ENCODE assay signal across 12 mouse cellular contexts in the genomic region with DNA sequence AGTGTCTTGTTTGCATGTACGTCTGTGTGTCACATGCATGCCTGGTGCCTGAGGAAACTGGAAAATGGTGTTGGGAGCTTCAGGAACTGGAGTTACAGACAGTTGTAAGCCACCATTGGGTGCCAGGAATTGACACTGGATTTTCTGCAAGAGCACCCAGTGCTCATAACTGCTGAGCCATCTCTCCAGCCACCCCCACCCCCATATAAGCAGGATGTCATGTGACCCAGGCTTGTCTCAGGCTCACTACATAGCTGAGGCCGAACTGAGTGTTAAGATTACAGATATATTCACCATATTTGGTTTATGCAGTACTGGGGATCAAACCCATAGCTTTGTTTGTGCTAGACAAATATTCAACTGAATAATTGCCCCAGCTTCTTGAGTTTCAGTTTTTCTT.
"Had no signal": no experiment of that assay in that cellular context is flagged by ENCODE, and none has a peak within 500 bp of the region (broad histone marks: within the 10 kb centered on the region; RNA-seq: fewer than 3 reads in every experiment).

No protein-coding gene starts in this region.

- H3K27ac ChIP-seq: limb, embryonic 13.5 days; liver, embryonic 14.5 days; midbrain, embryonic 15.5 days; neural tube, embryonic 13.5 days had no signal

- H3K4me3 ChIP-seq: limb, embryonic 13.5 days; midbrain, embryonic 15.5 days; neural tube, embryonic 13.5 days had no signal

- DNase-seq: kidney, postnatal 14 days; left cerebral cortex, postnatal 4 days; lung, adult 18-20 months; lung, postnatal 36 days; right cerebral cortex, postnatal 14 days; thymus, postnatal 25 days had no signal

- H3K4me2 ChIP-seq: limb, embryonic 13.5 days; midbrain, embryonic 11.5 days; midbrain, embryonic 15.5 days; neural tube, embryonic 13.5 days had no signal

- H3K27me3 ChIP-seq: limb, embryonic 13.5 days; midbrain, embryonic 15.5 days; neural tube, embryonic 13.5 days had no signal

- H3K9ac ChIP-seq: limb, embryonic 13.5 days; liver, embryonic 14.5 days; midbrain, embryonic 15.5 days; neural tube, embryonic 13.5 days had no signal

- H3K36me3 ChIP-seq: midbrain, embryonic 15.5 days; neural tube, embryonic 13.5 days had no signal

- H3K9me3 ChIP-seq: limb, embryonic 13.5 days; midbrain, embryonic 15.5 days; neural tube, embryonic 13.5 days had no signal

- ATAC-seq: lung, postnatal 0 days; midbrain, embryonic 15.5 days had no signal
